Mouse (Mus musculus): ENCODE results near the gene Dnhd1. TPM values are rescaled to one million over a fixed set of nuclear protein-coding genes. Genes with fewer than 3 reads are reported as not detected.
"Not testable (repeated sequence)": the region's sequence is repeated elsewhere in the genome, so short reads cannot be mapped to it uniquely, and the experiment has no call there.

The Dnhd1 gene
- total RNA-seq, 2 experiments from 2014 or later, result 0.23 to 0.30 TPM

DNA sequence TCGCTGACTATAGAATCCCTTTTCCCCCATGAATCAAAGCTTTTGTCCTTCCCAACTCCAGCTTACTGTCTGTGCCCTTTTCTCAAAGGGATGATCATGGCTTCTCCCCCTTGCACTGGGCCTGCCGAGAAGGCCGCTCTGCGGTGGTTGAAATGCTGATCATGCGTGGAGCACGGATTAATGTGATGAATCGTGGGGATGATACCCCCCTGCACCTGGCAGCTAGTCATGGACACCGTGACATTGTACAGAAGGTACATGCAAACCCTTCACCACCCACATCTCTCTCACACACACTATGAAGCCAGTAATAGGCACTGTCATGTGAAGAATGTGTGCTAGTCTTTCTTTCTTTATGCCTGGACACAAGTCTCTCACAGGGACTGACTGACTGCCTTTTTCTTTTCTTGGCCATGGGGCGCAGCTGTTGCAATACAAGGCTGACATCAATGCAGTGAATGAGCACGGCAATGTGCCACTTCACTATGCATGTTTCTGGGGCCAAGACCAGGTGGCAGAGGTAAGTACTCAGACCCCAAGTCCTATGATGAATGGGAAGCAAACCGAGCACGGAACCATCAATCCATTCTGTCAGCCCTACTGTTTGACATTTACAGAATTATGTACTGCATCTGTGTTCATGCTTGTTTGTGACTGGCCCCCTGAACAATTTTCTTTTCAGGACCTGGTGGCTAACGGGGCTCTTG, 89.6 kb downstream of the Dnhd1 start:
- DNase-seq, result no peak

DNA sequence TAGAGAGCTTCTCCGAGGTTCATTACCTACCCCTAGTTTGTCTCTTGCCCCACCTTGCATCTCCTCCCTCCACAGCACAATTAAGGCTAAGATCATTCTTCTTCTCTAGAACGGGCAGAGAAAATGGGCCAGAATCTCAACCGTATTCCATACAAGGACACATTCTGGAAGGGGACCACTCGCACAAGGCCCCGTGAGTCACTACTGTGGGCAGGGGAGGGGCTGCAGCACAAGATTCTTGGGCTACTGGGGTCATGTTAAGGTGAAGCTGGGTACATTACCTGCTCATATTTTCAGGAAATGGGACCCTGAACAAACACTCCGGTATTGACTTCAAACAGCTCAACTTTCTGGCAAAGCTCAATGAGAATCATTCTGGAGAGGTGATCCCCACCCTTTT, 90.2 kb downstream of the Dnhd1 start:
- DNase-seq, result no peak

DNA sequence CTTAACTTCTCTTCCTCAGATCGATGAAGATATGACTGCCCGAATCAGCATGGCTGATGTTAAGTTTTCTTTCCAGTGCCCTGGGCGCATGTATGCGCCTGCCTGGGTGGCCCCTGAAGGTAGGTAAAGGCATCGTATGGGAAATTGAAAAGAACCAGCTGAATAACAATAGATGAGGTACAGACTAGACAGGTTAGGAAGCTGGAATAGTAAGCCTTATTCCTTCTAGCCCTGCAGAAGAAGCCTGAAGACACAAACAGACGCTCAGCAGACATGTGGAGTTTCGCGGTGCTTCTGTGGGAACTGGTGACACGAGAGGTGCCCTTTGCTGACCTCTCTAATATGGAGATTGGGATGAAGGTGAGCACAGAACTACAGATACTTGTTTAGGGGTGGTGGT, 91.4 kb downstream of the Dnhd1 start:
- no peak for DNase-seq

DNA sequence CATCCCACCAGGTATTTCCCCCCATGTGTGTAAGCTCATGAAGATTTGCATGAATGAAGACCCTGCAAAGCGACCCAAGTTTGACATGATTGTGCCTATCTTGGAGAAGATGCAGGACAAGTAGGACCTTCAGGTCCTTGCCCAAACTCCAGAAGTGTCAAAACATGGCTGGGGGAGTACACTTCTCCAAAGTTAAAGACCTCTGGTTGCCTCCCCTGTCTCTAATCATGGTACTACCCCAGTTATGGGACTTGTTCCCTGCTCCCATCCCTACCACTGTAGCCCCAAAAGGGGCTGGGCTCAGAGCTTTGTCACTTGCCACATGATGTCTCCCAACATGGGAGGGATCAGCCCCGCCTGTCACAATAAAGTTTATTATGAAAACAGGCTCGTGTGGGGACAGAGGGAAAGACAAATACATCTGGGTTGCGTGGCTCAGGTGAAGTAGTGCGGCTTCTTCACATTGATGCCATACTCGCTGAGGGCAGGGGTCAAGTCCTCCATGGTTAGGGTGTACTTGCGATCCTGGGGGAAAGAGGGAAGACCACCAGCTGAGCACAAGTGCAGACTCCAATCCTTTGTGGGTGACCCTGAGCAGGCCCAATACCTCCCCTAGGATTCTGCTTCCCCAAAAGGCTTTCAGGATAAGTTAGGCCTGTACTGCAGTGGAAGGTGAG, 92.0 kb downstream of the Dnhd1 start:
- not testable (repeated sequence) for DNase-seq

DNA sequence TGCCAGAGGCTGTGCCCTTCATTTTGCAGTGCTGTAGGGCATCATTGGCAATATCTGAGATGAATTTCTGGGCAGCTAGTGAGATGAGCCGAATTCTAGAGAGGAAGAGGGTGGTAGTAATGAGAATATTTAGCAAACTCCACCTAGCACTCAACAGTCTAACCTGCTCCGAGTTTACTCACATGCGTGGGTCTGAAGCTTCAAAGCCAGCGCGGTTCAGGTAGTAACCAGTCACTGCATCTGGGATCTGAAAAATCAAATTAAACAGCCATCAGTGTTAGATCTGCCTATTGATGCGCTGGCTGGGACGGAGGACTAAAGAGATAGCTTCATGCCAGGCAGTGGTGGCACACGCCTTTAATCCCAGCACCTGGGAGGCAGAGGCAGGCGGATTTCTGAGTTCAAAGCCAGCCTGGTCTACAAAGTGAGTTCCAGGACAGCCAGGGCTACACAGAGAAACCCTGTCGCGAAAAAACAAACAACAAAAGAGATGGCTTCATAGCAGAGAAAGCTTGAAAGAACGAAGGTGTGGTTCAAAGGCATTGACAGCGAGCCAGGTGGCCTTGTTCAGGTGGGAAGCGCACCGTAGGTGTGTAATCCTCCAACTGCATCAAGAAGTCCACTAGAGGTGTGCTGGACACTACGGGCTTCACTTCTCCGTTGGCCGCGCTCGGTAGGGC, 92.8 kb downstream of the Dnhd1 start:
- not testable (repeated sequence) for DNase-seq

DNA sequence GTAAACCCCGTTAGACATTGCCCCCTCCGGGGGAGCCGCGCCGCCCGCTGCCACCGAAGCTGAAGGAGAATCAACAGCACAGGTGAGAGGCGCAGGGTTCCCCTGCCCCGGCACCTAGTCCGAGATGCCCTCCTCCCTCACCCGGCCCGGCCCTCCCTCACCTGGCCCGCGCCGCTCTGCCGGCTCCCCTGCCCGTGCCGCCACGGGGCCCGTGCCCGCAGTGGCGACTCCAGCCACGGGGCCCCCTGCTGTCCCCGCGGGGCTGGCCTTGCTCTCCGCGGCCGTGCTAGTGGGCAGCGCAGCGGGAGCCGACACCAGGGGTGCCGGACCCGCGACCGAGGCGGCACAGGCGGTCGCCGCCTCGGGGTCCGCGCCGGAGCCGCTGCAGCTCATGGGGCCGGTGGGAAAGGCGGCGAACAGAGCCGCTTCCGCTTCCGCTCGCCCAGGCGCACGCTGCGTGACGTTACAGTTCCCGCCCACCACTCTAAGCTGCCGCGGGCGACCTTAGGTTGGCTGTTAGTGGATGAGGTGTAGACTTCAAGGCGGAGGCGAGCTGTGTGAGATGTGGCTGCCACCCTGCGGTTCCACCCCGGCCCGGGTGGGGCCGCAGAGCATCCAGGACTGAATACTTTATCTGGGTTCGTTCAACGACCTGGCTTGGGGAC, 93.4 kb downstream of the Dnhd1 start, which contains the start of gene Taf10:
Gene Taf10, minus strand, starts transcription at position 436 of the 665 bp plus-strand sequence.
- peak; percentile 88 to 90 for DNase-seq

DNA sequence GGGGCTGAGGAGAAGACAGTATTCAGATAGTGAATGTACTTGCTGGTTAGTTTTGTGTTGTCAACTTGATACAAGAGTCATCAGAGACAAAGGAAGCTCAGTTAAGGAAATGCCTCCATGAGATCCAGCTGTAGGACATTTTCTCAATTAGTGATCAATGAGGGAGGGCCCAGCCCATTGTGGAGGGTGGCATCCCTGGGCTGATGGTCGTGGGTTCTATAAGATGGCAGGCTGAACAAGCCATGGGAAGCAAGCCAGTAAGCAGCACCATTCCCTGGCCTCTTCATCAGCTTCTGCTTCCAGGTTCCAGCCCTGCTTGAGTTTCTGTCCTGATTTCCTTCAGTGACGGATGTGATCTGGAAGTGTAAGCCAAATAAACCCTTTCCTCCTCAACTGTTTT, 97.1 kb downstream of the Dnhd1 start:
- DNase-seq, result no peak

DNA sequence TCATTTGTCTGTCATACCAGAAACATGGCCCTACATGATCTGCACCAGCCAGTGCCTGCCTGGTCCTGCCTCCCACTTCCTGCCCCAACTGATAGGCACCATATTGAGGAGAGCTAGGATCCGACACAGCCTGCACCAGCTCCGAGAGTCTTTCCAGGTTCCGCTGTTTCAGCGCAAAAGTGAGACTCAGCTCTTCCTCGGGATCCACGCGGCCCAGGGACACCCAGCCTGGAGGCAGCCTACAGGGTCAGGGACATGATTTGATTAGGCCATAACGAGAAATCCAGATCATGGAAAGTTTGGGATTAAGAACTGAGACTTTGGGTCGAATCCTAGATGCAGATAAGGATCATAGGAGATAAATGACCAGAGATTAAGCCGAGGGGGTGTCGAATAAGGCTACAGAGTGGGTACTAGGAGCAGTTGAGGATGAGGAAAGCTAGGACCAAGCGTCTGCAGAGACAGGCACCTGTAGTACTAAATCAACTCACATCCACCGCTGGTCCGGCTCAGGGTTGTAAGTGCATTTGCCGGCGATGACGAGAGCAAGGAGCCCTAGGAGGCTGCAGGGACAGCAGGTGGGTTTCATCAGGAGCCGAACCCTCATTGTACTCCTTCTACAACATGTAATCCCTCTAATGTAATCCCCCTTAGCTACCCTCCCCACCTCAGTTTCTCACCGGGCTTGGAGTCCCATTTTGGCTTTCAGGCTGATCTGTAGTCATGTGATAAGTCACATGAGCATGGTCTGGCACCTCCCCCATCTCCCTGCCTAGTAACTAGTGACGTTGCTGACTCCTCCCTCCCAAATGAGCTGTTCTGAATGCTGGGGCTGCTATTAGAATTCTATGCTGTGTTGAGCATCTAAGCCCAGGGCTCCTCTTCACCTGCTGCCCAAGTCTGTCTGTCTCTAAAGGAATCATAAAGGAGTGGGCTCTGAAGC, 101.1 kb downstream of the Dnhd1 start, which contains the start of gene Tpp1:
Gene Tpp1, minus strand, starts transcription at position 745 of the 943 bp plus-strand sequence.
- peak; percentile 95 for DNase-seq

DNA sequence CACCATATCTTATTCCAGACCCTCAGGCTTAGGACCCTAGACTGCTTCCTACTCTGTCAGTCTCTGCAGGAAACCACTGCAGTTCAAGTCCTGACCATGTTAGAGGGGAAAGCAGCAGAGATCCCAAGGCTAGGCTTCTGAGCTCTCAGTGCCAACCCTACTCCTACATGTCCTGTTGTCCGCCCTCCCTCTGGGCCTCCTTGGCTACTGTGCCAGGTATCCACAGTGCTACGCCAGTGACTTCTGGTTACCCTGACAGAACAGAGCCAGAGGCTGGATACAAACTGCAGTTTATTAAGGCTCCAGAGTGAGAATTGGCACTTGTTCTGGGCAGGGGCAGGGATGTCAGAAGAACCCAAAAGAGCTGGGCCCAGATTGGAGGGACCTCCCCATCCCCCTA, 102.1 kb downstream of the Dnhd1 start:
- no peak for DNase-seq

DNA sequence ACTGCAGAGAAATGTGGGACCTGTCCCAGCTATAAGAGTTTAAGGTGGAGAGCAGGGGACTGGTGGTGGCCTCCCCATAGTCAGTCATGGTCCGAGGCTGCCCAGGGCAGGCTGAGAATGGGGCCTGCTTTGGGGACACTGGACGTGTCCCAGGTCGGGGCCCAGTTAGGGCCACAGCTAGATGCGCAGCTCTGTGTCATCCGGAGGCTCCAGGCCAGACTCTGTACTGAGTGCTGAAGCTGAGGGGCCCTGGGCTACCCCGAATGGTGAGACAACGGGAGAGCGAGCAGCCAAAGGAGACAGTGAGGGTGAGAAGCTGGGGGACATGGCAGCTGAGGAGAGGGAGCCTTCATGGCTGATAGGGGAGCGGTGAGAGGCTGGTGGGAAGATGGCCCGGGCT, 102.7 kb downstream of the Dnhd1 start:
- DNase-seq, result no peak

DNA sequence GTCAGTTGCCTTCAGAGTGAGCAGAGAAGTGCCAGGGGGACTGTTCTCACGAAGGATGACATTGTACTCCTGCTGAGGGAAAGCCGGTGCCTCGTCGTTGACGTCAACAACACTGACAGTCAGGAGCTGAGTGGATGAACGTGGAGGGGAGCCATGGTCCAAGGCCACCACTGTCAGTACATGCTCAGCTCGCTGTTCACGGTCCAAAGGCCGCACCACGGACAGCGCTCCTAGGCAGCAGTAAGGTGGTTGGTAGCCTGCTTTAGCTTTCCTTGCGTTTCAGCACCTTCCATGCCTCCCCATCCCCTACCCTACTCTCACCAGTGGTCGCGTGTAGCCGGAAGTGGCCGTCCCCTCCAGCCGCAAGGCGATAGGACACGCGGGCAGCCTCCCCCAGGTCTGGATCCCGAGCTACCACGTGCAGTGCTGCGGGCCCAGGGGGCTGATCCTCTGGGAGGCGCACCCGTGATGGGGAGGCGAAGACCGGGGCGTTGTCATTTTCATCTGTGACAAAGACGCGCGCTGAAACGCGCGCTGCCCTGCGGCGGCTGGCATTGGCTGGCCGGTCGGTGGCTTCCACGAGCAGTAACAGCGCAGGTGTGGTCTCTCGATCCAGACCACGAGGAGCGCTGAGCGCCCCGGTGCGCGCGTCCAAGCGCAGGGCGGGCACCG, 111.3 kb downstream of the Dnhd1 start:
- no peak for DNase-seq

DNA sequence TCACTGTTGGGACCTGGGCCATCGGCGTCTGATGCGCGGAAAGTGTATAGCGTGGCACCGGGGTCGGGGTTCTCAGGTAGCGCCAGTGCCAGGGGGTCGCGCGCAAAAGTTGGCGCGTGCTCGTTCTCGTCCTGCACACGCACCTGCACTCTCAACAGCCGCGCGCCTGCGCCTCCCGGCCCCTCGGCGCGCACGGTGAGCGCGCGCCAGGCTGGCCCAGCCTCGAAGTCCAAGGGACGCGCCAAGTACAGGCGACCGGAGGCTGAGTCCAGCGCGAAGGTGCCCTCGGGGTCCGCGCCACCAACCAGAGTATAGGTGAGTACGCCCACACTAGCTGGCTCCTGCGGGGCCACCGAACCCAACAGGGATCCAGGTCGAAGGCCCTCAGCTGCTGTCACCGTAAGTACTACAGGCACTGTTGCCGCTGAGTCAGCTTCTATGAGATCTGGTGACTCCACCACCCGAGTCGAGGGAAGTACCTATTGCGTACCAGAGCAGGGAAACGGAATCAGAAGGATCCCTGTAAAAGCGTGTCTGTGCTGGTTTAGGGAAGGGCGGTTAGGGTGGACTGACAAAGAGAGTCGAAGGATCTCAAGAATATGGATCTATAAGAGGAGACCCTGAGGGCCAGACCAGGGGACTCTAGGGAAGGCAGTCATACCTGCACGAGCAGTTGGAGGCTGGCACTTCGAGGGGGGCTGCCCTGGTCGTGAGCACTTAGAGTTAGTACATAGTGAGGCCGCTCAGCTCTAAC, 112.1 kb downstream of the Dnhd1 start:
- no peak for DNase-seq

DNA sequence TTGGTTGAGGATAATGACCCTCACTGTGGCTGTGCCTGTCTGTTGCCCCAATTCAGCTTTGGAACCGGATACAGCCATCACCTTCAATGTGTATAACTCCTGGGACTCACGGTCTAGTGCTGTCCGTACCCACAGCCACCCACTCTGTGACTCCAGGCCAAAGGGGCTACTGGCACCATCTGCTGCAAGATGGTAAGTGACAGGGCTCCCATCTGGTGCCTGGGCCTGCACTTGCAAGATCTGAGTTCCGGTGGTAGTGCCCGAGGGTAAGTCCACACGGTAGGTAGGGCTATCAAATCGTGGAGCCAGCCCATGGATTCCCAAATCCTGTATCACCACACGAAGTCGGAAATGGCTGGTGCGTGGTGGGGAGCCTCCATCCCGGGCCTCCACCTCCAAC, 113.7 kb downstream of the Dnhd1 start:
- DNase-seq, result no peak

DNA sequence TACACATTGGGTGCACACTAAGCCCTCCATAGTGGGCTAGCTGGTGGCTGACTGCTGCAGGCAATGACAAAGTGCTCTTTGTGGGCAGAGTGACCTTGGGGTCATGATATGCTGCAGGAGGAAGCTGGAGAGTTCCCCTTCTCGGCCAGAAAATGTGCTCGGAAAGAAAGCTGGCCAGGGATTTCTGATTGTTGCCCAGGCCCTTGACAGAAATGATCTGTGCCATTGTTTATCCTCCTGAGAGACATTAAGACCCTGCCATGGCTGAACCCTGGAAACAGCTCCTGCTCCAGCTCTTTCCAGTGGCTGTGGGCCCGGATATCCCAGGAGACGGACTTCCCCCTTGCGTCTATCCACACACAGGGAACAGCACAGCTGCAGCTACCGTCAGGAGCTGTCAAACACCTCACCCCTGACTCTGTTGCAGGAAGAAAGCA, 117.1 kb downstream of the Dnhd1 start:
- DNase-seq, result peak; percentile 46

DNA sequence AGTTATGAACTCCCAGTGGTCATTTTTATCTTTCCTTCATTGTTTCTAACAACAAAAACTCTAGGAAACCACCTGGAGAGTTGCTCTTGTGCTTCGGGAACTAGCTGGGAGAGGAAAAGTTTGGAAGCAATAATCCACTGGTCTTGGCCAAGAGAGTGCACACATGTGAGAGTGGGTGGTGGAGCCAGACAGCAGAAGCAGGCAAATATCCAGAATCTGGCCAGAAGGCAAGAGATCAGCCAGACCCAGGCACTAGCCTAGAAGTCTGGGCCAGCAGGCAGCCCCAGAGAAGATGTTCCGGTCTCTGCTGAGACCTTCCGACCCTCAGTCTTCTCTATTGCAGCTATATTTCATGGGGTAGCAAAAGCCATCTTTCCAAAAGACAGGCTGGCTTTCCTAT, 119.3 kb downstream of the Dnhd1 start:
- peak; percentile 55 to 70 for DNase-seq

Other genes starting within 250 kb of the Dnhd1 start
- gene Cnga4, start 246.3 kb upstream of the Dnhd1 start, total RNA-seq (2021), result not detected
- not detected for gene Cckbr, start 225.1 kb upstream of the Dnhd1 start, total RNA-seq (2021)
- 10 to 100 TPM; 20.0 to 20.7 TPM for gene Cavin3, start 168.5 kb upstream of the Dnhd1 start, total RNA-seq (2021)
- gene Smpd1, start 96.5 kb upstream of the Dnhd1 start, total RNA-seq (2021), result 100 to 1,000 TPM; 170 to 189 TPM
- gene Apbb1, start 69.2 kb upstream of the Dnhd1 start, total RNA-seq (2021), result 100 to 1,000 TPM; 119 to 124 TPM
- not detected for gene Hpx, start 50.7 kb upstream of the Dnhd1 start, total RNA-seq (2021)
- 10 to 100 TPM; 20.7 to 21.3 TPM for gene Trim3, start 17.3 kb upstream of the Dnhd1 start, total RNA-seq (2021)
- gene Timm10b, start 10.8 kb upstream of the Dnhd1 start, total RNA-seq (2021), result 10 to 100 TPM; 77.9 to 82.3 TPM
- 10 to 100 TPM; 11.6 to 12.4 TPM for gene Arfip2, start 10.4 kb upstream of the Dnhd1 start, total RNA-seq (2021)
- 1 to 10 TPM; 3.1 to 5.9 TPM for gene Gm45799, start 10.3 kb upstream of the Dnhd1 start, total RNA-seq (2021)
- gene Ilk, start 85.8 kb downstream of the Dnhd1 start, total RNA-seq (2021), result 10 to 100 TPM; 75.0 to 75.7 TPM
- gene Rrp8, start 86.6 kb downstream of the Dnhd1 start, total RNA-seq (2021), result 10 to 100 TPM in 1 of 2 experiments, 1 to 10 TPM in 1; 9.6 to 14.5 TPM
- gene Taf10, start 93.5 kb downstream of the Dnhd1 start, total RNA-seq (2021), result 100 to 1,000 TPM in 1 of 2 experiments, 10 to 100 TPM in 1; 94.8 to 120 TPM
- gene Tpp1, start 101.4 kb downstream of the Dnhd1 start, total RNA-seq (2021), result 10 to 100 TPM; 39.1 to 52.2 TPM
- 1 to 10 TPM; 6.0 to 7.3 TPM for gene Dchs1, start 136.8 kb downstream of the Dnhd1 start, total RNA-seq (2021)
- gene Mrpl17, start 160.3 kb downstream of the Dnhd1 start, total RNA-seq (2021), result 100 to 1,000 TPM; 121 to 126 TPM

Data from heart, adult 18-20 months (tissue).